Mouse (Mus musculus): Measurements from ENCODE around the gene Pkdcc. TPM values are rescaled to one million over a fixed set of nuclear protein-coding genes. Genes with fewer than 3 reads are reported as not detected.

The Pkdcc gene
- polyA plus RNA-seq, 1 experiment from 2014 or later = 15.8 TPM

GRCm38 (mm10) chr17:83267202-83268128, 52.4 kb downstream of the Pkdcc start:
- Histone ChIP-seq H3K27ac (no peak overlapping the region), H3K9me3 (no peaks in the 10 kb centered on the region), H3K4me2 (replicated peaks) (peak overlapping the region; percentile 52), H3K4me1 (no peaks in the 10 kb centered on the region), H3K4me3 (0 out of 2 replicates have a peak overlapping the region, but pooled peaks have one; percentile 7), H3K27me3 (peaks cover 20% of the 10 kb centered on the region), H3K9ac (no peak overlapping the region), H3K36me3 (no peaks in the 10 kb centered on the region)
- ATAC-seq (ENCODE audit: low FRiP score, low read depth) = peak; percentile 95
- WGBS = 50% methylated on average over 23 of the region's 23 CpGs

- H3K27ac ChIP-seq = no peak overlapping the region
- no peak overlapping the region for H3K4me3 ChIP-seq
- H3K27me3 ChIP-seq = peaks cover 43% of the 10 kb centered on the region
- H3K36me3 ChIP-seq = no peaks in the 10 kb centered on the region
- no peak overlapping the region for H3K9ac ChIP-seq
- 0% methylated on average over 3 of the region's 3 CpGs for WGBS
- no peak overlapping the region for H3K4me2 ChIP-seq (replicated peaks)
- no peak for ATAC-seq (ENCODE audit: low FRiP score, low read depth)
- H3K9me3 ChIP-seq = no peaks in the 10 kb centered on the region
- H3K4me1 ChIP-seq = peaks cover 29% of the 10 kb centered on the region
Observed at GRCm38 (mm10) chr17:83271509-83271908, 56.4 kb downstream of the Pkdcc start.

GRCm38 (mm10) chr17:83272641-83273040, 57.5 kb downstream of the Pkdcc start:
- Histone ChIP-seq H3K27ac (no peak overlapping the region), H3K27me3 (peaks cover 43% of the 10 kb centered on the region), H3K9ac (no peak overlapping the region), H3K4me2 (replicated peaks) (no peak overlapping the region), H3K4me1 (peaks cover 40% of the 10 kb centered on the region), H3K9me3 (no peaks in the 10 kb centered on the region), H3K36me3 (no peaks in the 10 kb centered on the region), H3K4me3 (no peak overlapping the region)
- WGBS = 54% methylated on average over 8 of the region's 8 CpGs
- no peak for ATAC-seq (ENCODE audit: low FRiP score, low read depth)

GRCm38 (mm10) chr17:83273636-83274035, 58.5 kb downstream of the Pkdcc start:
- H3K4me1 ChIP-seq = peaks cover 45% of the 10 kb centered on the region
- 0 out of 2 replicates have a peak overlapping the region, but pooled peaks have one; percentile 19 for H3K9ac ChIP-seq
- no peak overlapping the region for H3K27ac ChIP-seq
- no peak overlapping the region for H3K4me3 ChIP-seq
- 17% methylated on average over 9 of the region's 9 CpGs for WGBS
- no peaks in the 10 kb centered on the region for H3K9me3 ChIP-seq
- no peak for ATAC-seq (ENCODE audit: low FRiP score, low read depth)
- peak overlapping the region; percentile 48 for H3K4me2 ChIP-seq (replicated peaks)
- H3K36me3 ChIP-seq = no peaks in the 10 kb centered on the region
- peaks cover 38% of the 10 kb centered on the region for H3K27me3 ChIP-seq

- peaks cover 49% of the 10 kb centered on the region for H3K4me1 ChIP-seq
- H3K4me3 ChIP-seq = no peak overlapping the region
- H3K4me2 ChIP-seq (replicated peaks) = peak overlapping the region; percentile 48; the same call in 1 of the 2 replicates
- no peak overlapping the region; the same call in 1 of the 2 replicates for H3K27ac ChIP-seq
- H3K27me3 ChIP-seq = peaks cover 33% of the 10 kb centered on the region
- H3K9ac ChIP-seq = no peak overlapping the region
- H3K9me3 ChIP-seq = no peaks in the 10 kb centered on the region
- ATAC-seq (ENCODE audit: low FRiP score, low read depth) = no peak
- 43% methylated on average over 4 of the region's 4 CpGs for WGBS
- H3K36me3 ChIP-seq = no peaks in the 10 kb centered on the region
Observed at GRCm38 (mm10) chr17:83274101-83274500, 59.0 kb downstream of the Pkdcc start.

Other genes starting within 250 kb of the Pkdcc start
- gene Eml4, start 135.6 kb downstream of the Pkdcc start, polyA plus RNA-seq (2015; fragmentation: Nextera tagmentation; extraction: Ambion mirVana) = 42.1 and 46.8 TPM in 2 replicates